Mouse (Mus musculus): ENCODE data around the gene Myo9b. TPM values are rescaled to one million over a fixed set of nuclear protein-coding genes. Genes with fewer than 3 reads are reported as not detected.
"Not testable (repeated sequence)": the region's sequence is repeated elsewhere in the genome, so short reads cannot be mapped to it uniquely, and the experiment has no call there.

Myo9b gene
- polyA plus RNA-seq, 1 experiment from 2014 or later, result 19.9 TPM

- not testable (repeated sequence) for H3K27ac ChIP-seq; H3K4me2 ChIP-seq (replicated peaks); H3K9ac ChIP-seq (replicated peaks); H3K27me3 ChIP-seq; H3K4me3 ChIP-seq (replicated peaks); ATAC-seq; H3K9me3 ChIP-seq
- Histone ChIP-seq H3K4me1 (replicated peaks) (peaks cover 20% of the 10 kb centered on the region; the same call in 1 of the 2 replicates), H3K36me3 (peaks cover 17% of the 10 kb centered on the region; the same call in 1 of the 2 replicates)
- WGBS, result 83% methylated on average over 1 of the region's 1 CpGs
These were observed 6.9 kb downstream of the Myo9b start for GRCm38 (mm10) chr8:71279409-71279808.

- 100% methylated on average over 1 of the region's 1 CpGs for WGBS
- not testable (repeated sequence) for ATAC-seq; H3K9ac ChIP-seq (replicated peaks); H3K4me3 ChIP-seq (replicated peaks); H3K36me3 ChIP-seq; H3K27me3 ChIP-seq; H3K4me2 ChIP-seq (replicated peaks); H3K9me3 ChIP-seq; H3K27ac ChIP-seq
- H3K4me1 ChIP-seq (replicated peaks), result peaks cover 11% of the 10 kb centered on the region; the same call in 1 of the 2 replicates
These were observed 9.2 kb downstream of the Myo9b start for GRCm38 (mm10) chr8:71281731-71282130.

GRCm38 (mm10) chr8:71282621-71283020 lies 10.1 kb downstream of the Myo9b start:
- peaks cover 11% of the 10 kb centered on the region; the same call in 1 of the 2 replicates for H3K4me1 ChIP-seq (replicated peaks)
- no peak overlapping the region for H3K9ac ChIP-seq (replicated peaks)
- H3K27me3 ChIP-seq, result no peaks in the 10 kb centered on the region
- H3K36me3 ChIP-seq, result 0 out of 2 replicates have a peak, but pooled peaks cover 4% of the 10 kb centered on the region
- no peak overlapping the region for H3K27ac ChIP-seq
- no peak overlapping the region for H3K4me3 ChIP-seq (replicated peaks)
- no peak overlapping the region for H3K4me2 ChIP-seq (replicated peaks)
- no peak for ATAC-seq
- WGBS, result 84% methylated on average over 5 of the region's 5 CpGs
- no peaks in the 10 kb centered on the region for H3K9me3 ChIP-seq

- H3K4me3 ChIP-seq (replicated peaks); H3K9ac ChIP-seq (replicated peaks); H3K4me2 ChIP-seq (replicated peaks); H3K9me3 ChIP-seq; H3K27me3 ChIP-seq; H3K27ac ChIP-seq; ATAC-seq: not testable (repeated sequence)
- Histone ChIP-seq H3K4me1 (replicated peaks) (peaks cover 11% of the 10 kb centered on the region; the same call in 1 of the 2 replicates), H3K36me3 (peaks cover 21% of the 10 kb centered on the region)
- 86% methylated on average over 2 of the region's 2 CpGs for WGBS
These were observed 13.7 kb downstream of the Myo9b start for GRCm38 (mm10) chr8:71286223-71286622.

- Histone ChIP-seq H3K27me3 (no peaks in the 10 kb centered on the region), H3K9me3 (no peaks in the 10 kb centered on the region), H3K36me3 (peaks cover 30% of the 10 kb centered on the region), H3K9ac (replicated peaks) (no peak overlapping the region), H3K27ac (no peak overlapping the region), H3K4me1 (replicated peaks) (peaks cover 3% of the 10 kb centered on the region; the same call in 1 of the 2 replicates), H3K4me2 (replicated peaks) (no peak overlapping the region), H3K4me3 (replicated peaks) (no peak overlapping the region)
- no peak for ATAC-seq
- WGBS, result 64% methylated on average over 3 of the region's 3 CpGs
These were observed 16.0 kb downstream of the Myo9b start for GRCm38 (mm10) chr8:71288441-71288949.

- ATAC-seq, result no peak
- H3K27ac ChIP-seq, result no peak overlapping the region
- H3K4me1 ChIP-seq (replicated peaks), result peaks cover 3% of the 10 kb centered on the region; the same call in 1 of the 2 replicates
- no peak overlapping the region for H3K4me2 ChIP-seq (replicated peaks)
- H3K9ac ChIP-seq (replicated peaks), result no peak overlapping the region
- H3K4me3 ChIP-seq (replicated peaks), result no peak overlapping the region
- H3K9me3 ChIP-seq, result no peaks in the 10 kb centered on the region
- H3K27me3 ChIP-seq, result no peaks in the 10 kb centered on the region
- 91% methylated on average over 7 of the region's 7 CpGs for WGBS
- peaks cover 30% of the 10 kb centered on the region for H3K36me3 ChIP-seq
These were observed 16.6 kb downstream of the Myo9b start for GRCm38 (mm10) chr8:71289098-71289497.

DNA sequence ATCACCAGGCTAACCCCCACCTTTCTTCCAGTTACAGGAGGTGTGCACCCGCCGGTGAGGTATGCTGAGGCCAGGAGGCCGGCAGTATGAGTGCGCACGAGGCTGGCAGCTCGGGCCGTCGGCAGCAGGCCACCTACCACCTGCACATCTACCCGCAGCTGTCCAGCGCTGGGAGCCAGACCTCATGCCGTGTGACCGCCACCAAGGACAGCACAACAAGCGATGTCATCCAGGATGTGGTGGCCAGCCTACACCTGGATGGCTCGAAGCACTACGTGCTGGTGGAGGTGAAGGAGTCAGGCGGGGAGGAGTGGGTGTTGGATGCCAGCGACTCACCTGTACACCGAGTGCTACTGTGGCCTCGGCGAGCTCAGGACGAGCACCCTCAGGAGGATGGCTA lies 17.7 kb downstream of the Myo9b start:
- Histone ChIP-seq H3K36me3 (peaks cover 41% of the 10 kb centered on the region), H3K27ac (no peak overlapping the region), H3K9me3 (no peaks in the 10 kb centered on the region), H3K4me3 (replicated peaks) (no peak overlapping the region), H3K27me3 (no peaks in the 10 kb centered on the region), H3K9ac (replicated peaks) (no peak overlapping the region), H3K4me1 (replicated peaks) (no peaks in the 10 kb centered on the region), H3K4me2 (replicated peaks) (no peak overlapping the region)
- WGBS, result 96% methylated on average over 21 of the region's 21 CpGs
- no peak for ATAC-seq

- H3K27ac ChIP-seq, result no peak overlapping the region
- H3K27me3 ChIP-seq, result no peaks in the 10 kb centered on the region
- ATAC-seq, result no peak
- H3K9ac ChIP-seq (replicated peaks), result no peak overlapping the region
- H3K4me3 ChIP-seq (replicated peaks), result no peak overlapping the region
- peaks cover 45% of the 10 kb centered on the region for H3K36me3 ChIP-seq
- no peak overlapping the region for H3K4me2 ChIP-seq (replicated peaks)
- 95% methylated on average over 10 of the region's 10 CpGs for WGBS
- no peaks in the 10 kb centered on the region for H3K4me1 ChIP-seq (replicated peaks)
- no peaks in the 10 kb centered on the region for H3K9me3 ChIP-seq
These were observed 18.4 kb downstream of the Myo9b start for GRCm38 (mm10) chr8:71290911-71291310.

GRCm38 (mm10) chr8:71291351-71291750 lies 18.8 kb downstream of the Myo9b start:
- Histone ChIP-seq H3K27me3 (no peaks in the 10 kb centered on the region), H3K9ac (replicated peaks) (no peak overlapping the region), H3K4me1 (replicated peaks) (no peaks in the 10 kb centered on the region), H3K9me3 (no peaks in the 10 kb centered on the region), H3K4me3 (replicated peaks) (no peak overlapping the region), H3K4me2 (replicated peaks) (no peak overlapping the region), H3K27ac (no peak overlapping the region), H3K36me3 (peaks cover 48% of the 10 kb centered on the region)
- WGBS, result 96% methylated on average over 6 of the region's 6 CpGs
- ATAC-seq, result no peak

GRCm38 (mm10) chr8:71293930-71294329 lies 21.4 kb downstream of the Myo9b start:
- H3K4me1 ChIP-seq (replicated peaks); H3K4me3 ChIP-seq (replicated peaks); ATAC-seq; H3K9me3 ChIP-seq; H3K4me2 ChIP-seq (replicated peaks); H3K27me3 ChIP-seq; H3K9ac ChIP-seq (replicated peaks); H3K27ac ChIP-seq: not testable (repeated sequence)
- 96% methylated on average over 3 of the region's 3 CpGs for WGBS
- H3K36me3 ChIP-seq, result peaks cover 68% of the 10 kb centered on the region

GRCm38 (mm10) chr8:71296188-71296621 lies 23.7 kb downstream of the Myo9b start:
- Histone ChIP-seq H3K4me1 (replicated peaks) (no peaks in the 10 kb centered on the region), H3K27me3 (no peaks in the 10 kb centered on the region), H3K4me3 (replicated peaks) (no peak overlapping the region), H3K27ac (no peak overlapping the region), H3K36me3 (peaks cover 57% of the 10 kb centered on the region), H3K9me3 (no peaks in the 10 kb centered on the region), H3K4me2 (replicated peaks) (no peak overlapping the region), H3K9ac (replicated peaks) (no peak overlapping the region)
- no peak for ATAC-seq
- WGBS, result 98% methylated on average over 2 of the region's 2 CpGs

- WGBS, result 100% methylated on average over 2 of the region's 2 CpGs
- Histone ChIP-seq H3K4me3 (replicated peaks) (no peak overlapping the region), H3K9ac (replicated peaks) (no peak overlapping the region), H3K9me3 (no peaks in the 10 kb centered on the region), H3K27ac (no peak overlapping the region), H3K36me3 (peaks cover 52% of the 10 kb centered on the region), H3K4me1 (replicated peaks) (no peaks in the 10 kb centered on the region), H3K27me3 (no peaks in the 10 kb centered on the region), H3K4me2 (replicated peaks) (no peak overlapping the region)
- ATAC-seq, result no peak
These were observed 24.3 kb downstream of the Myo9b start for GRCm38 (mm10) chr8:71296784-71297183.

DNA sequence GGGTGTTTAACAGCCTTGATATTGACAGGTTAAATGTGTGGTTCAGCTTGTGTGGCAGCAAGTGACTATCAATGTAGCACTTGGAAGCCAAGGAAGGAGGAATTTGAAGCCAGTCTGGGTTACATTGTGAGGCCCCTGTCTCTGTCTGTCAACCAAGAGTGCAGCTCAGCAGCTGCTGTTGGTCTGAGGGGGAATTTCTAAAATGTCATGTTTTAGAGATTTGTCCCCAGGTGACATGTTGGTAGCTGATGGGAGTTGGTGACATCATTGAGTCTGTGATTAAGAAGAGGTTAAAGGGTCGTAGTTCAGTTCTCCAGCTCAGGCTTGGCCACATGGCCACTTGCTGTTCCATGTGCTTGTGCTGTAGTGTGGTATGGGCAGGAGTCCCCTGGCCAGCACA lies 24.9 kb downstream of the Myo9b start:
- Histone ChIP-seq H3K36me3 (peaks cover 53% of the 10 kb centered on the region), H3K9me3 (peaks cover 3% of the 10 kb centered on the region; the same call in 1 of the 2 replicates), H3K27me3 (no peaks in the 10 kb centered on the region), H3K4me2 (replicated peaks) (no peak overlapping the region), H3K27ac (no peak overlapping the region), H3K4me1 (replicated peaks) (no peaks in the 10 kb centered on the region), H3K4me3 (replicated peaks) (no peak overlapping the region), H3K9ac (replicated peaks) (no peak overlapping the region)
- WGBS, result 84% methylated on average over 1 of the region's 1 CpGs
- no peak for ATAC-seq

Measured in midbrain, embryonic 13.5 days (tissue).